Mouse (Mus musculus): ENCODE measurements around the gene Gm4177. TPM values are rescaled to one million over a fixed set of nuclear protein-coding genes. Genes with fewer than 3 reads are reported as not detected.
"Not testable (repeated sequence)": the region's sequence is repeated elsewhere in the genome, so short reads cannot be mapped to it uniquely, and the experiment has no call there.

Gm4177 gene
- polyA plus RNA-seq (2016; fragmentation: Nextera tagmentation; extraction: Ambion mirVana), result not detected in 2 replicates

DNA sequence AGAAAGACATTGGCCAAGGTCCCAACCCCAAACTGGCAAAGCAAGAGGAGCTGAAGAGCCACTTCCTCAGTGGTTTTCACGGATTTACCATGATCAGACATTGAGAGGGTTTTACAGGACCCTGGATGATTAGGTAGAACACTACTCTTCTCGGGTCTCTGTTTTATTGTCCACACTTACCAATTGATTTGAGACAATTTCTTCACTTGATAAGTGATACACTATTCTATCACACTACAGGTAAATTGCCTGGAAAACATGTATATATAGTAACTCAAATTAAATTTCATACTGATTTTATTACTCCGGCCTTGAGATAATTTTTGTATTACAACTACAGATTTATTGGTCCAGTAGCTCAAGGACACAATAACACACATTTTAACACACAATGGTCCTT lies at the start of gene Gm4177:
Gene Gm4177, minus strand, starts transcription at position 101 of the 400 bp plus-strand sequence.
- H3K4me1 ChIP-seq; H3K4me3 ChIP-seq; H3K27ac ChIP-seq; H3K36me3 ChIP-seq; H3K9ac ChIP-seq; ATAC-seq (ENCODE audit: low FRiP score, low read depth); H3K27me3 ChIP-seq (replicated peaks); H3K4me2 ChIP-seq (replicated peaks); H3K9me3 ChIP-seq: not testable (repeated sequence)
- WGBS, result no CpG with 5 or more reads among the region's 3 CpGs

DNA sequence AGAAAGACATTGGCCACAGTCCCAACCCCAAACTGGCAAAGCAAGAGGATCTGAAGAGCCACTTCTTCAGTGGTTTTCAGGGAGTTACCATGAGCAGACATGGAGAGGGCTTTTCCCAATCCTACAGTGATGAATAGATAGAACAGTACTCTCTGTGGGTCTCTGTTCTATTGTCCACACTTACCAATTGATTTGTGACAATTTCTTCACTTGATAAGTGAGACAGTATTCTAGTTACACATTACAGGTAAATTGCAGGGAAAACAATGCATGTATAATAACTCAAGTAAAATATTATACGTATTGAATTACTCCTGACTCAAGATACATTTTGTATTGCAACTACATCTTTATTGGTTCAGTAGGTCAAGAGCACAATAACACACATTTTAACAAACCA lies 47.6 kb upstream of the Gm4177 start, which contains the start of gene Gm5725:
Gene Gm5725, minus strand, starts transcription at position 101 of the 400 bp plus-strand sequence.
- no CpG with 5 or more reads among the region's 1 CpGs for WGBS
- H3K4me1 ChIP-seq; ATAC-seq (ENCODE audit: low FRiP score, low read depth); H3K4me2 ChIP-seq (replicated peaks); H3K27me3 ChIP-seq (replicated peaks); H3K27ac ChIP-seq; H3K4me3 ChIP-seq; H3K9ac ChIP-seq; H3K9me3 ChIP-seq; H3K36me3 ChIP-seq: not testable (repeated sequence)

DNA sequence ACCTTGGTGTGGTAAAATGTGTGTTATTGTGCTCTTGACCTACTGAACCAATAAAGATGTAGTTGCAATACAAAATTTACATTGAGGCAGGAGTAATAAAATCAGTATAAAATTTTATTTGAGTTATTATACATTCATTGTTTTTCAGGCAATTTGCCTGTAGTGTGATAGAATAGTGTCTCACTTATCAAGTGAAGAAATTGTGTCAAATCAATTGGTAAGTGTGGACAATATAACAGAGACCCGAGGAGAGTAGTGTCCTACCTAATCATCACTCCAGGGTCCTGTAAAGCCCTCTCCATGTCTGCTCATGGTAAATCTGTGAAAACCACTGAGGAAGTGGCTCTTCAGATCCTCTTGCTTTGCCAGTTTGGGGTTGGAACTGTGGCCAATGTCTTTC lies 35.5 kb upstream of the Gm4177 start, which contains the start of gene Vmn1r135:
Gene Vmn1r135, plus strand, starts transcription at position 301 of the 400 bp plus-strand sequence.
- H3K27ac ChIP-seq; H3K36me3 ChIP-seq; ATAC-seq (ENCODE audit: low FRiP score, low read depth); H3K4me2 ChIP-seq (replicated peaks); H3K9ac ChIP-seq; H3K9me3 ChIP-seq; H3K4me1 ChIP-seq; H3K27me3 ChIP-seq (replicated peaks); H3K4me3 ChIP-seq: not testable (repeated sequence)
- WGBS, result no CpG with 5 or more reads among the region's 1 CpGs

DNA sequence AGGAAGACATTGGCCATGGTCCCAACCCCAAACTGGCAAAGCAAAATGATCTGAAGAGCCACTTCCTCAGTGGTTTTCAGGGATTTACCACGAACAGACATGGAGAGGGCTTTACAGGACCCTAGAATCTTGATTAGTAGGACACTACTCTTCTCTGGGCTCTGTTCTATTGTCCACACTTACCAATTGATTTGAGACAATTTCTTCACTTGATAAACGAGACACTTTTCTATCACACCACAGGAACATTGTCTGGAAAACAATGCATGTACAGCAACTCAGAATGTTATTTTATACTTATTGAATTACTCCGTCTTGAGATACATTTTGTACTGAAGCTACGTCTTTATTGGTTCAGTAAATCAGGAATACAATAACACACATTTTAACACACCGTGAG lies 35.2 kb downstream of the Gm4177 start, which contains the start of gene Gm4175:
Gene Gm4175, minus strand, starts transcription at position 101 of the 400 bp plus-strand sequence.
- H3K4me1 ChIP-seq; ATAC-seq (ENCODE audit: low FRiP score, low read depth); H3K4me3 ChIP-seq; H3K27ac ChIP-seq; H3K27me3 ChIP-seq (replicated peaks); H3K4me2 ChIP-seq (replicated peaks); H3K9me3 ChIP-seq; H3K36me3 ChIP-seq; H3K9ac ChIP-seq: not testable (repeated sequence)
- WGBS, result no CpG with 5 or more reads among the region's 5 CpGs

Other genes with a start within 250 kb of the Gm4177 start
- gene Vmn1r132, start 182.6 kb downstream of the Gm4177 start, polyA plus RNA-seq (2016; fragmentation: Nextera tagmentation; extraction: Ambion mirVana), result not detected in 2 replicates
- not detected in 2 replicates for gene Gm4175, start 35.3 kb downstream of the Gm4177 start, polyA plus RNA-seq (2016; fragmentation: Nextera tagmentation; extraction: Ambion mirVana)
- gene Vmn1r135, start 35.6 kb upstream of the Gm4177 start, polyA plus RNA-seq (2016; fragmentation: Nextera tagmentation; extraction: Ambion mirVana), result not detected in 2 replicates
- not detected in 2 replicates for gene Gm5725, start 47.5 kb upstream of the Gm4177 start, polyA plus RNA-seq (2016; fragmentation: Nextera tagmentation; extraction: Ambion mirVana)
- not detected in 2 replicates for gene Gm5891, start 124.6 kb upstream of the Gm4177 start, polyA plus RNA-seq (2016; fragmentation: Nextera tagmentation; extraction: Ambion mirVana)
- not detected in 2 replicates for gene Vmn1r137, start 197.9 kb upstream of the Gm4177 start, polyA plus RNA-seq (2016; fragmentation: Nextera tagmentation; extraction: Ambion mirVana)
- not detected in 2 replicates for gene Vmn1r138, start 232.2 kb upstream of the Gm4177 start, polyA plus RNA-seq (2016; fragmentation: Nextera tagmentation; extraction: Ambion mirVana)

Measured in neural tube, embryonic 12.5 days (tissue).